Mouse (Mus musculus): ENCODE results near the gene Rnaseh2b. TPM values are rescaled to one million over a fixed set of nuclear protein-coding genes. Genes with fewer than 3 reads are reported as not detected.

The Rnaseh2b gene
- polyA plus RNA-seq, 1 experiment from 2014 or later: 53.0 TPM

DNA sequence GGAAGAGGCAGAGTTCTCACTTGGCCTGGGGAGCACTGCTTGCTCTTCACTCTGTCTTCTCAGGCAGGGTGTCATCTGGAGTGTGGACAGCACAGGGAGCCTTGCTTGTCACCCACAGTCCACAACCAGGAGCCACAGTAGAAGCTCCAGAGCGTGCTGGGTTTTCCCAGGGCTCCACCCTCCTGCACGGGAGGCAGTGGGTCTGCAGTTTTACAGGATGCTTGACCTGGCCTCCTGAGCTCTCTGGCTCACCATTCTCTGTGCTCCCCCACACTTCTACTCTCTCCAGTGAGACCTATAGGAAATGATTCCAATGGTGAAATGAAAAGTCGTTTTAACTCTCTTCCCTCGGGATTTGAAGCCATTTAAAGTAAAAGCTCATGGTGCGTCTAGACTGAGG, 57.4 kb downstream of the Rnaseh2b start:
- 76% methylated on average over 5 of the region's 5 CpGs for WGBS
- H3K9me3 ChIP-seq (replicated peaks): no peaks in the 10 kb centered on the region

DNA sequence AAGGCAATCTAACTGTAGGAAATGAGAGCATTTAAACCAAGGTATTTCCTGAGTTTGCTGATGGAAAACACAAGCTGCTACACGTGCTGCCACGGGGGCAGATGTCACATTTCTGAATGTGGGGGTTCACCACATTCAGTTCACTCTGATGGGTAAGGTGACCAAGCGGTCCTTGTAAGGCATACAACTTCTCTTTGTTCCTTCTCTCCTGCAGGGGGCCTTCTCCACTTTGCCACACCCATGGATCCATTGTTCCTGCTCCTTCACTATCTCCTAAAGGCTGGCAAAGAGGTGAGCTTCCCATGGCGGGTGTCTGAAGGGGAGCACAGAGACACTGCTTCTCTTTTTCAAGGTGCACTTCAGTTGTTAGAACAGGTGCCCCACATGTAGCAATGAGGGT, 57.8 kb downstream of the Rnaseh2b start:
- 85% methylated on average over 4 of the region's 4 CpGs for WGBS
- Histone ChIP-seq H3K27me3 (ENCODE audit: low read depth, poor library complexity, severe bottlenecking) (no peaks in the 10 kb centered on the region), H3K4me1 (peaks cover 6% of the 10 kb centered on the region; the same call in 1 of the 2 replicates), H3K36me3 (peaks cover 25% of the 10 kb centered on the region), H3K9me3 (replicated peaks) (no peaks in the 10 kb centered on the region), H3K27ac (no peak overlapping the region), H3K4me3 (no peak overlapping the region)
- DNase-seq (ENCODE audit: low spot score): no peak

More for the DNA sequence above, 57.4 kb downstream of the Rnaseh2b start:
- Histone ChIP-seq H3K36me3 (peaks cover 25% of the 10 kb centered on the region), H3K4me1 (peaks cover 6% of the 10 kb centered on the region; the same call in 1 of the 2 replicates), H3K4me3 (no peak overlapping the region), H3K27ac (no peak overlapping the region; the same call in 1 of the 2 replicates), H3K27me3 (ENCODE audit: low read depth, poor library complexity, severe bottlenecking) (no peaks in the 10 kb centered on the region)
- no peak for DNase-seq (ENCODE audit: low spot score)

- H3K9me3 ChIP-seq (replicated peaks): no peaks in the 10 kb centered on the region
- peaks cover 25% of the 10 kb centered on the region for H3K36me3 ChIP-seq
- no peak overlapping the region for H3K27ac ChIP-seq
- WGBS: 90% methylated on average over 3 of the region's 3 CpGs
- DNase-seq (ENCODE audit: low spot score): no peak
- no peak overlapping the region for H3K4me3 ChIP-seq
- no peaks in the 10 kb centered on the region for H3K27me3 ChIP-seq (ENCODE audit: low read depth, poor library complexity, severe bottlenecking)
- H3K4me1 ChIP-seq: peaks cover 6% of the 10 kb centered on the region; the same call in 1 of the 2 replicates
These were observed 58.5 kb downstream of the Rnaseh2b start for GRCm38 (mm10) chr14:62350890-62351289.

DNA sequence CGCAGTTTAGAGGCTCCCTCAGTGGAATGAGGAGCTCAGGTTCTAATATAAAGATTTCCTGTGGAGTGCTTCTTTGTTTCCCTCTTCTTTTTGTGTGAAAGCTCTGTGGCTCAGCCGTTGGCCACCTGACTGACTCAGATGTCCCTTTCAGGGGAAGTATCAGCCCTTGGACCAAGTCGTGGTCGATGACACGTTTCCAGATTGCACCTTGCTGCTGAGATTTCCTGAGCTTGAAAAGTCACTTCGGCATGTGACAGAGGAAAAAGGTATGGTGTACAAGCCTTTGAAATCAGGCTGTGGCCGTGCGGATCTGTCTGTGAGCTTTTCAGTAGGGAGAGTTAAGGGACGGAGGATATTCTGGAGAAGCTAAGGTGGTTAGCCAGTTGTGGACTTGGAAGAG, 61.0 kb downstream of the Rnaseh2b start:
- Histone ChIP-seq H3K9me3 (replicated peaks) (no peaks in the 10 kb centered on the region), H3K27ac (no peak overlapping the region), H3K36me3 (peaks cover 23% of the 10 kb centered on the region), H3K4me1 (peaks cover 6% of the 10 kb centered on the region; the same call in 1 of the 2 replicates), H3K4me3 (no peak overlapping the region), H3K27me3 (ENCODE audit: low read depth, poor library complexity, severe bottlenecking) (no peaks in the 10 kb centered on the region)
- no peak for DNase-seq (ENCODE audit: low spot score)
- WGBS: 92% methylated on average over 9 of the region's 9 CpGs

GRCm38 (mm10) chr14:62353793-62354192, 61.4 kb downstream of the Rnaseh2b start:
- Histone ChIP-seq H3K9me3 (replicated peaks) (no peaks in the 10 kb centered on the region), H3K4me3 (no peak overlapping the region), H3K27me3 (ENCODE audit: low read depth, poor library complexity, severe bottlenecking) (no peaks in the 10 kb centered on the region), H3K27ac (no peak overlapping the region), H3K4me1 (peaks cover 6% of the 10 kb centered on the region; the same call in 1 of the 2 replicates), H3K36me3 (peaks cover 21% of the 10 kb centered on the region)
- DNase-seq (ENCODE audit: low spot score): no peak
- WGBS: 93% methylated on average over 5 of the region's 5 CpGs

DNA sequence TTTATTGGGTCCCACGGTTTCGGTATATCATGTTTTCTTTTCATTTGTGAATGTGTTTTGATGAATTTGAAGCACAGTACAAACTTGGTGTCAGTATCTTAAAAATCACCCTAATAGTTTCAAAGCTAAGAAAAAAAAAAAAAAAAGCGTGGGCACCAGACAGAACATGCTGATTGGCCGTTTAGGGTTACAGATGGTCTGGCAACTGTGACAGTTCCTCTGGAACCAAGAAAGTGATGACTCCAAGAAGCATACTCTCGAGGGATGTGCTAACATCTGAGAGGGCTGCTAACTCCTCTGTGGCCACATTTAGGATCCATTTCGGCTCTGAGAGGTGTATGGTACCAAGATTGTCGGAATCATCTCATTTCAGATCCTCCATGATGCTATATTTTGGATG, 62.8 kb downstream of the Rnaseh2b start:
- DNase-seq (ENCODE audit: low spot score): no peak
- no peaks in the 10 kb centered on the region for H3K9me3 ChIP-seq (replicated peaks)
- no peaks in the 10 kb centered on the region for H3K27me3 ChIP-seq (ENCODE audit: low read depth, poor library complexity, severe bottlenecking)
- H3K4me1 ChIP-seq: no peaks in the 10 kb centered on the region
- H3K4me3 ChIP-seq: no peak overlapping the region
- WGBS: 86% methylated on average over 7 of the region's 7 CpGs
- peaks cover 17% of the 10 kb centered on the region for H3K36me3 ChIP-seq
- H3K27ac ChIP-seq: no peak overlapping the region

GRCm38 (mm10) chr14:62361263-62361980, 69.0 kb downstream of the Rnaseh2b start:
- no peaks in the 10 kb centered on the region for H3K9me3 ChIP-seq (replicated peaks)
- WGBS: 53% methylated on average over 8 of the region's 8 CpGs
- H3K27me3 ChIP-seq (ENCODE audit: low read depth, poor library complexity, severe bottlenecking): no peaks in the 10 kb centered on the region
- H3K4me3 ChIP-seq: no peak overlapping the region
- H3K4me1 ChIP-seq: peaks cover 11% of the 10 kb centered on the region; the same call in 1 of the 2 replicates
- no peak overlapping the region for H3K27ac ChIP-seq
- peaks cover 51% of the 10 kb centered on the region for H3K36me3 ChIP-seq
- DNase-seq (ENCODE audit: low spot score): peak; percentile 46

DNA sequence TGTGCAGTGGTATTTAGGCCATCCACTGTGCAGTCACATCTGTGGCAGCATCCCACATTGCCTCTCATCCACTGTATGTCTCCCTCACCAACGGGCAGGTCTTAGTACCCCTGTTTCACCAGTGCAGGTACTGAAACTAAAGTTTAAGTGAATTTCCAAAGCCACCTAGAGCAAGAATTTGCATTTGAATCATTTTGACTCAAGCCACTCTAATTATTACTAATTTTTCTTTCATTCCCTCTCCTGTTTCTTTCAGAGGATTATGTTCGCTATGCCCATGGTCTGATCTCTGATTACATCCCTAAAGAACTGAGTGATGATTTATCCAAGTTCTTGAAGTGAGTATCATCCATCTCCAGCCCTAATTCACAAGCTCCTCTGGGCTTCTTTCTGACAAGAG, 71.4 kb downstream of the Rnaseh2b start:
- Histone ChIP-seq H3K9me3 (replicated peaks) (no peaks in the 10 kb centered on the region), H3K4me3 (no peak overlapping the region), H3K27me3 (ENCODE audit: low read depth, poor library complexity, severe bottlenecking) (no peaks in the 10 kb centered on the region), H3K27ac (no peak overlapping the region), H3K36me3 (peaks cover 67% of the 10 kb centered on the region), H3K4me1 (peaks cover 11% of the 10 kb centered on the region; the same call in 1 of the 2 replicates)
- WGBS: 96% methylated on average over 2 of the region's 2 CpGs
- no peak for DNase-seq (ENCODE audit: low spot score)

GRCm38 (mm10) chr14:62370819-62371218, 78.4 kb downstream of the Rnaseh2b start:
- no peak overlapping the region for H3K4me3 ChIP-seq
- H3K36me3 ChIP-seq: peaks cover 47% of the 10 kb centered on the region
- no peaks in the 10 kb centered on the region for H3K9me3 ChIP-seq (replicated peaks)
- H3K27ac ChIP-seq: no peak overlapping the region
- WGBS: 71% methylated on average over 6 of the region's 6 CpGs
- DNase-seq (ENCODE audit: low spot score): no peak
- H3K4me1 ChIP-seq: no peaks in the 10 kb centered on the region
- no peaks in the 10 kb centered on the region for H3K27me3 ChIP-seq (ENCODE audit: low read depth, poor library complexity, severe bottlenecking)

DNA sequence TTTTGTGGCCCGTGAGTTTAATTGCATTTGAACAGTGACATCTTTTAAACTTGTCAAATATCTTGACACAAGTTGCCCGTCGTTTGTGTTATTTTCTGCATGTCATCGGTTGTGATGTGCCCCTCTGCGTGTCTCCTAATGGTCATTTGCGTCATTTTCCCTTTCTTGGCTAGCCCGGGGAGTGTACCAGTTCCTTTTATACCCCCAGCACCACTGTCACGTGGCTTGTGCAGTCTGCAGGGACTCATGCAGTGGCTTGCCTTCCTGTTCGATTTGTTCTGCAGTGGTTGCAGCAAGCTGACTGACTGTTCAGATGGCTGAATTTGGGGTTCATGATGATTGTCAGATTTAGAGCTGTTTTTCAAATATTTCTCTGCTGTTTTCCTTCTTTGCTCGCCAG, 81.6 kb downstream of the Rnaseh2b start:
- Histone ChIP-seq H3K27ac (no peak overlapping the region), H3K4me3 (no peak overlapping the region), H3K9me3 (replicated peaks) (no peaks in the 10 kb centered on the region), H3K4me1 (no peaks in the 10 kb centered on the region), H3K27me3 (ENCODE audit: low read depth, poor library complexity, severe bottlenecking) (no peaks in the 10 kb centered on the region), H3K36me3 (peaks cover 33% of the 10 kb centered on the region)
- DNase-seq (ENCODE audit: low spot score): no peak
- 83% methylated on average over 10 of the region's 10 CpGs for WGBS

DNA sequence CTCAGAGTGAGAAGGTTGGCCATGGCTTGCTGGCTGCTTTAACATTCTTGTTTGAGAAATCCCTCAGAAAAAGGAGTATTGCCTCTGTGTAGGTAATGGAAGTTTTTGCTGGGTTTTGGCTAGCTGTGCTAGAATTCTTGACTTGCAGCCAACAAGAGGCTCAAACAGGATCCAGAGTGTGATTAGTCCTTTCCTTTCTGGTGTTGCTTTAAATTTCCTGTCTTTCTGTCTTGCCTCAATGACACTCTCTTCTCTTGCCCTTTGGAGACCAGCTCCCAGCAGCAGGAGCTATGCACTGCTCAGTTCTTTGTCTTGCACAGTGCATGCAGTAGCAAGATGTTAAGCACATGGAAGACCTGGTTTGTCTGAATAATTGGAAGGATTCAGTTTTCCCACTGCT, 83.3 kb downstream of the Rnaseh2b start:
- H3K4me1 ChIP-seq: no peaks in the 10 kb centered on the region
- H3K27me3 ChIP-seq (ENCODE audit: low read depth, poor library complexity, severe bottlenecking): no peaks in the 10 kb centered on the region
- H3K9me3 ChIP-seq (replicated peaks): no peaks in the 10 kb centered on the region
- no peak overlapping the region for H3K4me3 ChIP-seq
- no peak overlapping the region for H3K27ac ChIP-seq
- DNase-seq (ENCODE audit: low spot score): no peak
- peaks cover 20% of the 10 kb centered on the region for H3K36me3 ChIP-seq

DNA sequence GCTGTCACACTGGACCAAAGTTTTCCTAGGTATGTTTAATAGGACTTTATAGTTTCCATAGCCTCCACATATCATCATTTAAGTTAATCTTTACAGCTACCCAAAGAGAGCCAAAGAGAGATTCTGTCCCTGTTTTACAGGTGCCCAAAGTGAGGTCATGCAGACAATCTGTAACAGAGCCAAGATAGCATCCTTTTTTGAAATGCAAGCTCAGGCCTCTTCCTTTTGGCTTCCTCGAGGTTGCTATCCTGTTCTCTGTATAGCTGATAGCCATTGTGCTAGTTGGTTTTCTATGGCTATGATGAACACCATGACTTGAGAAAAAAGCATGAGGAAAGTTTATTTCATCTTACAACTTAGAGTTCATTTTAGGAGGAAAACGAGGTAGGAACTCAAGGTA, 83.7 kb downstream of the Rnaseh2b start:
- H3K27ac ChIP-seq: no peak overlapping the region
- no peaks in the 10 kb centered on the region for H3K27me3 ChIP-seq (ENCODE audit: low read depth, poor library complexity, severe bottlenecking)
- WGBS: 84% methylated on average over 2 of the region's 2 CpGs
- H3K36me3 ChIP-seq: peaks cover 20% of the 10 kb centered on the region
- H3K4me3 ChIP-seq: no peak overlapping the region
- H3K4me1 ChIP-seq: no peaks in the 10 kb centered on the region
- no peak for DNase-seq (ENCODE audit: low spot score)
- H3K9me3 ChIP-seq (replicated peaks): no peaks in the 10 kb centered on the region

DNA sequence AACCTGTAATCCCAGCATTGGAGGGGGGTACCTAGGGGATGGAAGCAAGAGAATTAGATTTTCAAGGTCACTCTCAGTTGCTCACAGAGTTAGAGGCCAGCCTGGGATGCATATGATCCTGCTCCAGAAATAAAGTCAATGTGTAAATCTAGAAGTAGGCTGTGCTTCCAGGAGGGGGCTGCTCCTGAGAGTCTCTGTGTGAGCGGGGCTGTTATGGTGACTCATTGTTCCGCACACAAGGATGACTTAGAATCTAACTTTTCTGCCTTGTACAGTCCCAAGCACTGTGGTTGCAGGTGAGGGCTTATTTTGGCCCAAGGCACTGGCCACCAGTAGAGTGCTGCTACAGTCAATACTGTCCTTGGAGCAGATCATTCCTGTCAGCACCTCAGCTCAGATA, 87.0 kb downstream of the Rnaseh2b start:
- Histone ChIP-seq H3K4me3 (no peak overlapping the region), H3K27ac (no peak overlapping the region), H3K27me3 (ENCODE audit: low read depth, poor library complexity, severe bottlenecking) (no peaks in the 10 kb centered on the region), H3K9me3 (replicated peaks) (no peaks in the 10 kb centered on the region), H3K4me1 (no peaks in the 10 kb centered on the region), H3K36me3 (peaks cover 14% of the 10 kb centered on the region)
- no peak for DNase-seq (ENCODE audit: low spot score)
- WGBS: 93% methylated on average over 2 of the region's 2 CpGs

- H3K27ac ChIP-seq: no peak overlapping the region
- H3K36me3 ChIP-seq: peaks cover 13% of the 10 kb centered on the region
- no peaks in the 10 kb centered on the region for H3K9me3 ChIP-seq (replicated peaks)
- no peak overlapping the region for H3K4me3 ChIP-seq
- no peak for DNase-seq (ENCODE audit: low spot score)
- H3K4me1 ChIP-seq: no peaks in the 10 kb centered on the region
- WGBS: 83% methylated on average over 6 of the region's 6 CpGs
- H3K27me3 ChIP-seq (ENCODE audit: low read depth, poor library complexity, severe bottlenecking): no peaks in the 10 kb centered on the region
These were observed 88.2 kb downstream of the Rnaseh2b start for GRCm38 (mm10) chr14:62380606-62381005.

Measured in limb, embryonic 10.5 days (tissue).